In genomic region chr11:119042466-119043272, GRCm38 (mm10) we compare ENCODE assay signal across 11 mouse cellular contexts. TPM values are rescaled to one million over a fixed set of nuclear protein-coding genes. Genes with fewer than 3 reads are reported as not detected.
DNase-seq lines count a peak whose midpoint lies in the region; ATAC-seq and TF ChIP-seq lines count a peak whose summit lies in the region.
"Had no signal": no experiment of that assay in that cellular context is flagged by ENCODE, and none has a peak within 500 bp of the region (broad histone marks: within the 10 kb centered on the region; RNA-seq: fewer than 3 reads in every experiment).

No protein-coding gene starts in this region.

- no peaks in the 10 kb centered on the region for H3K9me3 ChIP-seq in heart, embryonic 12.5 days (replicated peaks)
- no peaks in the 10 kb centered on the region for H3K9me3 ChIP-seq in stomach, embryonic 14.5 days (ENCODE audit: control insufficient read depth, low read depth, low read length)

- H3K27ac ChIP-seq in heart, embryonic 12.5 days (ENCODE audit: poor library complexity, severe bottlenecking), result no peak overlapping the region
- H3K27ac ChIP-seq in heart, adult 2 months, result no peak overlapping the region
- no peak overlapping the region for H3K27ac ChIP-seq in testis, adult 2 months (ENCODE audit: control insufficient read depth, insufficient read depth, low read depth, low read length)
- H3K27ac ChIP-seq in stomach, embryonic 14.5 days (ENCODE audit: low read length), result no peak overlapping the region

- ATAC-seq in heart, embryonic 12.5 days (ENCODE audit: insufficient number of reproducible peaks, low FRiP score), result no peak
- no peak for ATAC-seq in stomach, embryonic 14.5 days (ENCODE audit: insufficient number of reproducible peaks, insufficient read depth, low FRiP score, low read depth)

- H3K4me1 ChIP-seq in heart, embryonic 12.5 days (replicated peaks), result peaks cover 64% of the 10 kb centered on the region
- H3K4me1 ChIP-seq in heart, adult 2 months (ENCODE audit: control insufficient read depth, insufficient read depth, low read length), result peaks cover 14% of the 10 kb centered on the region
- peaks cover 44% of the 10 kb centered on the region for H3K4me1 ChIP-seq in testis, adult 2 months (ENCODE audit: control insufficient read depth, insufficient read depth, low read length)
- H3K4me1 ChIP-seq in stomach, embryonic 14.5 days (ENCODE audit: control insufficient read depth, insufficient read depth, low read length), result peaks cover 45% of the 10 kb centered on the region

- H3K4me2 ChIP-seq in heart, embryonic 12.5 days, result peak overlapping the region; percentile 29
- H3K4me2 ChIP-seq in stomach, embryonic 14.5 days (replicated peaks; ENCODE audit: low read depth, low read length), result no peak overlapping the region

- no peaks in the 10 kb centered on the region for H3K79me2 ChIP-seq in heart, adult 2 months (replicated peaks; ENCODE audit: control insufficient read depth, insufficient read depth, low read length)

- H3K4me3 ChIP-seq in heart, embryonic 12.5 days, result peak overlapping the region; percentile 78; the same call in 1 of the 2 replicates
- H3K4me3 ChIP-seq in heart, adult 2 months, result no peak overlapping the region
- peak overlapping the region; percentile 8 for H3K4me3 ChIP-seq in testis, adult 2 months (ENCODE audit: control insufficient read depth, low read depth, low read length)
- H3K4me3 ChIP-seq in stomach, embryonic 14.5 days (ENCODE audit: low read depth, low read length), result peak overlapping the region; percentile 77

- intact Hi-C loops in heart, adult 2 months (cut with DNase I), result loop anchor here (2.0 kb wide), 1 partner anchor 42 kb away; no protein-coding TSS in a partner anchor

- under 1% methylated on average over 52 of the region's 52 CpGs for WGBS in heart, embryonic 12.5 days
- 5% methylated on average over 52 of the region's 52 CpGs for WGBS in heart, adult 2 months
- WGBS in stomach, embryonic 14.5 days, result 1% methylated on average over 52 of the region's 52 CpGs

- TF ChIP-seq CTCF in heart, adult 2 months (IDR thresholded peaks at IDR 0.05), result no peak
- no peak for TF ChIP-seq CTCF in testis, adult 2 months (IDR thresholded peaks at IDR 0.05; ENCODE audit: control insufficient read depth, insufficient read depth, insufficient replicate concordance, low read depth, low read length)

- peaks cover 10% of the 10 kb centered on the region for H3K36me3 ChIP-seq in heart, embryonic 12.5 days
- no peaks in the 10 kb centered on the region for H3K36me3 ChIP-seq in heart, adult 2 months (ENCODE audit: control insufficient read depth, insufficient read depth, low read length)
- H3K36me3 ChIP-seq in testis, adult 2 months (ENCODE audit: control insufficient read depth, insufficient read depth, low read length), result no peaks in the 10 kb centered on the region
- H3K36me3 ChIP-seq in stomach, embryonic 14.5 days (ENCODE audit: control insufficient read depth, insufficient read depth, low read length), result peaks cover 4% of the 10 kb centered on the region; the same call in 1 of the 2 replicates

- no peak overlapping the region for H3K9ac ChIP-seq in heart, embryonic 12.5 days
- no peak overlapping the region for H3K9ac ChIP-seq in heart, adult 2 months (ENCODE audit: low read depth, low read length)
- 0 out of 2 replicates have a peak overlapping the region, but pooled peaks have one; percentile 6 for H3K9ac ChIP-seq in stomach, embryonic 14.5 days (replicated peaks; ENCODE audit: low read depth, low read length)

- DNase-seq in heart, adult 2 months, result no peak
- no peak for DNase-seq in testis, postnatal 10 days (ENCODE audit: low spot score)
- DNase-seq in kidney, postnatal 4 days, result peak; percentile 44 to 57
- no peak for DNase-seq in frontal cortex, postnatal 10 days (ENCODE audit: low spot score in 2 of 2)
- DNase-seq in adipocyte (ENCODE audit: low spot score), result no peak

- peaks cover 79% of the 10 kb centered on the region for H3K27me3 ChIP-seq in heart, embryonic 12.5 days (replicated peaks)
- H3K27me3 ChIP-seq in heart, adult 2 months (ENCODE audit: control insufficient read depth, insufficient read depth, low read length), result peaks cover 31% of the 10 kb centered on the region
- peaks cover 5% of the 10 kb centered on the region for H3K27me3 ChIP-seq in testis, adult 2 months (ENCODE audit: control insufficient read depth, insufficient read depth, low read length)
- H3K27me3 ChIP-seq in stomach, embryonic 14.5 days (ENCODE audit: control insufficient read depth, insufficient read depth, low read length), result peaks cover 52% of the 10 kb centered on the region

- no peak for TF ChIP-seq POLR2A in heart, adult 2 months (IDR thresholded peaks at IDR 0.05; ENCODE audit: insufficient read depth, low read depth, low read length)
- TF ChIP-seq POLR2A in testis, adult 2 months (IDR thresholded peaks at IDR 0.05; ENCODE audit: control insufficient read depth, low read depth, low read length), result no peak

- TF ChIP-seq EP300 in heart, adult 2 months (IDR thresholded peaks at IDR 0.05; ENCODE audit: insufficient read depth, low read depth, low read length), result no peak

RNA-seq across cellular contexts. Expression of gene Cbx8, which starts 1.9 kb away (rescaled TPM):
- 7.3 and 8.8 TPM in 2 replicates for polyA plus RNA-seq in heart, embryonic 12.5 days (2016; fragmentation: Nextera tagmentation; extraction: Ambion mirVana)
- 1 to 10 TPM; 4.0 to 5.3 TPM for total RNA-seq in heart, adult 2 months (2021)
- polyA plus RNA-seq in heart, adult 2 months (2012; rRNA removed), result 2.0 and 2.7 TPM in 2 replicates
- polyA plus RNA-seq in testis, adult 2 months (2012; rRNA removed), result 0.53 and 0.79 TPM in 2 replicates
- 6.2 and 8.5 TPM in 2 replicates for polyA plus RNA-seq in stomach, embryonic 14.5 days (2014; fragmentation: Nextera tagmentation; extraction: Ambion mirVana)

RNA-seq across cellular contexts. Expression of gene Cbx2, which starts 19.9 kb away (rescaled TPM):
- polyA plus RNA-seq in heart, embryonic 12.5 days (2016; fragmentation: Nextera tagmentation; extraction: Ambion mirVana), result 29.3 and 30.5 TPM in 2 replicates
- total RNA-seq in heart, adult 2 months (2021), result 1 to 10 TPM; 1.7 to 2.3 TPM
- polyA plus RNA-seq in heart, adult 2 months (2012; rRNA removed), result 2.3 and 3.0 TPM in 2 replicates
- 2.3 and 2.4 TPM in 2 replicates for polyA plus RNA-seq in testis, adult 2 months (2012; rRNA removed)
- polyA plus RNA-seq in stomach, embryonic 14.5 days (2014; fragmentation: Nextera tagmentation; extraction: Ambion mirVana), result 24.9 and 25.9 TPM in 2 replicates

RNA-seq across cellular contexts. Expression of gene Cbx4, which starts 43.4 kb away (rescaled TPM):
- 13.2 and 14.9 TPM in 2 replicates for polyA plus RNA-seq in heart, embryonic 12.5 days (2016; fragmentation: Nextera tagmentation; extraction: Ambion mirVana)
- total RNA-seq in heart, adult 2 months (2021), result 10 to 100 TPM in 1 of 2 experiments, 1 to 10 TPM in 1; 8.1 to 12.3 TPM
- 4.7 and 5.4 TPM in 2 replicates for polyA plus RNA-seq in heart, adult 2 months (2012; rRNA removed)
- 3.3 and 3.8 TPM in 2 replicates for polyA plus RNA-seq in testis, adult 2 months (2012; rRNA removed)
- 7.0 and 8.2 TPM in 2 replicates for polyA plus RNA-seq in stomach, embryonic 14.5 days (2014; fragmentation: Nextera tagmentation; extraction: Ambion mirVana)

RNA-seq across cellular contexts. Expression of gene Enpp7, which starts 54.7 kb away (rescaled TPM):
- polyA plus RNA-seq in heart, embryonic 12.5 days (2016; fragmentation: Nextera tagmentation; extraction: Ambion mirVana), result not detected in 2 replicates
- total RNA-seq in heart, adult 2 months (2021), result not detected
- polyA plus RNA-seq in heart, adult 2 months (2012; rRNA removed), result not detected in 2 replicates
- polyA plus RNA-seq in testis, adult 2 months (2012; rRNA removed), result 0.08 TPM in 1 of 2 replicates, not detected in the other
- polyA plus RNA-seq in stomach, embryonic 14.5 days (2014; fragmentation: Nextera tagmentation; extraction: Ambion mirVana), result not detected in 2 replicates
- total RNA-seq: common myeloid progenitor, adult 5-6 weeks; left cerebral cortex, postnatal 14 days; MEL had no signal

Comparison
In these comparisons a context has a peak if more than half of its experiments do, and no peak if none do; other contexts are left out.
1. DNase-seq: peak in kidney, postnatal 4 days (2 of 2); none in heart, adult 2 months (0 of 2), testis, postnatal 10 days (single experiment), frontal cortex, postnatal 10 days (0 of 2) and adipocyte (single experiment).